25 mouse cellular contexts compared by ENCODE assay signal in genomic region chr4:95676390-95676789, GRCm38 (mm10).
"Had no signal": no experiment of that assay in that cellular context is flagged by ENCODE, and none has a peak within 500 bp of the region (broad histone marks: within the 10 kb centered on the region; RNA-seq: fewer than 3 reads in every experiment).

No protein-coding gene starts in this region.

- DNase-seq: gastrocnemius, postnatal 14 days; gastrocnemius, postnatal 36 days; heart, adult 11 months; heart, adult 2 months; heart, postnatal 14 days; heart, postnatal 36 days; kidney, adult 11 months; kidney, adult 2 months; kidney, adult 9 months; kidney, postnatal 14 days; kidney, postnatal 36 days; layer of hippocampus, adult 9-11 months; layer of hippocampus, postnatal 36 days; left cerebral cortex, postnatal 4 days had no signal

- H3K27ac ChIP-seq: heart, adult 2 months; heart, embryonic 13.5 days; heart, embryonic 15.5 days; hindbrain, embryonic 13.5 days; hindbrain, embryonic 15.5 days; hindbrain, postnatal 0 days; kidney, embryonic 15.5 days; kidney, postnatal 0 days; limb, embryonic 12.5 days; limb, embryonic 15.5 days had no signal

- H3K4me2 ChIP-seq: heart, embryonic 11.5 days; heart, embryonic 13.5 days; heart, embryonic 15.5 days; hindbrain, embryonic 13.5 days; hindbrain, embryonic 15.5 days; kidney, embryonic 15.5 days; limb, embryonic 12.5 days; limb, embryonic 15.5 days had no signal

- H3K27me3 ChIP-seq: heart, embryonic 13.5 days; heart, embryonic 15.5 days; hindbrain, embryonic 13.5 days; hindbrain, embryonic 15.5 days; kidney, embryonic 15.5 days; limb, embryonic 12.5 days; limb, embryonic 15.5 days had no signal

- H3K9ac ChIP-seq: heart, embryonic 13.5 days; heart, embryonic 15.5 days; hindbrain, embryonic 13.5 days; hindbrain, embryonic 15.5 days; kidney, embryonic 15.5 days; limb, embryonic 12.5 days; limb, embryonic 15.5 days had no signal

- H3K36me3 ChIP-seq: heart, embryonic 13.5 days; heart, embryonic 15.5 days; hindbrain, embryonic 13.5 days; hindbrain, embryonic 15.5 days; kidney, embryonic 15.5 days; limb, embryonic 12.5 days; limb, embryonic 15.5 days had no signal

- ATAC-seq: hindbrain, postnatal 0 days; intestine, embryonic 16.5 days had no signal

- H3K4me1 ChIP-seq: heart, embryonic 13.5 days; heart, embryonic 15.5 days; hindbrain, embryonic 13.5 days; hindbrain, embryonic 15.5 days; kidney, embryonic 15.5 days; limb, embryonic 15.5 days had no signal

- H3K4me3 ChIP-seq: heart, adult 2 months; heart, embryonic 13.5 days; heart, embryonic 15.5 days; hindbrain, embryonic 13.5 days; hindbrain, embryonic 15.5 days; kidney, embryonic 15.5 days; limb, embryonic 12.5 days; limb, embryonic 15.5 days had no signal

- H3K9me3 ChIP-seq: heart, embryonic 13.5 days; heart, embryonic 15.5 days; hindbrain, embryonic 13.5 days; hindbrain, embryonic 15.5 days; kidney, embryonic 15.5 days; limb, embryonic 12.5 days; limb, embryonic 15.5 days had no signal
